Mouse (Mus musculus): ENCODE results near the gene Slc22a14. TPM values are rescaled to one million over a fixed set of nuclear protein-coding genes. Genes with fewer than 3 reads are reported as not detected.
A peak's percentile ranks its signal among the peaks of the same experiment; 100 is the strongest.
"Not testable (repeated sequence)": the region's sequence is repeated elsewhere in the genome, so short reads cannot be mapped to it uniquely, and the experiment has no call there.

Gene Slc22a14
- total and polyA plus RNA-seq, 3 experiments, result 0.12 TPM; not detected in 2

DNA sequence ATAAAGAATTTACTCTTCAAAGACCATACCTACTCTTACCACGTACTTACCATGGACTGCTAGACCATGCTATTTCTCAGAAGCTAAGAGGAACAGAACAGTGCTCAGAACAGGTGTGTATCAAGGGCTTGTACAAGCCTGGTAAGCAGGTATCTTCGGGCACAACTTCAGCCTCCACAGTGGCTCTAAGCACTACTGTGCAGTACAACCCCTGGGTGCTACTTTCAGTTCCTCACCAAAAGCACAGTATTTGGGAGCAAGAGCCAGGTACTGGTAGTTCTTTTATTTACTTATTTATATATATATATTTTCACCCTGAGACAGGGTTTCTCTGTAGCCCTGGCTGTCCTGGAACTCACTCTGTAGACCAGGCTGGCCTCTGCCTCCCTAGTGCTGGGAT lies 104.5 kb downstream of the Slc22a14 start:
- no peak for DNase-seq

GRCm38 (mm10) chr9:119258785-119259184 lies 106.6 kb downstream of the Slc22a14 start:
- DNase-seq, result no peak

- no peak for DNase-seq
Observed at GRCm38 (mm10) chr9:119258128-119258527, 107.2 kb downstream of the Slc22a14 start.

DNA sequence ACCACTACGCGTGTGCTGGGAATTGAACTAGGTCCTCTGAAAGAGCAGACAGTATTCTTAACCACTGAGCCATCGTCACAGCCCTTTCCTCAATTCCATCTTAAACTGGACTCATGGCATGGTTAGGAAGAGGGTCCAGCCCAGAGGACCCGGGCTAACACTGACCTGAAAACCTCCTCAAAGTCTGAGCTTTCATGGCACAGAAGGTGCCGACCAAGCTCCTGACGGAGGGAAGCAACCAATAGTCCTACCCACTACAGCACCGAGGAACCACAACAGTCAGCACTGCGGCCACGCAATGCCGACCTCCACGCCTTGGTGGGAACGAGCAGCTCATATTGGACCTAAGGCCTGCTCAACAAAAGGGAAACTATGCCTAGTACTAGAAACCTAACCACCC lies 109.2 kb downstream of the Slc22a14 start:
- DNase-seq, result no peak

- no peak for DNase-seq
Observed at GRCm38 (mm10) chr9:119255096-119255495, 110.3 kb downstream of the Slc22a14 start.

DNA sequence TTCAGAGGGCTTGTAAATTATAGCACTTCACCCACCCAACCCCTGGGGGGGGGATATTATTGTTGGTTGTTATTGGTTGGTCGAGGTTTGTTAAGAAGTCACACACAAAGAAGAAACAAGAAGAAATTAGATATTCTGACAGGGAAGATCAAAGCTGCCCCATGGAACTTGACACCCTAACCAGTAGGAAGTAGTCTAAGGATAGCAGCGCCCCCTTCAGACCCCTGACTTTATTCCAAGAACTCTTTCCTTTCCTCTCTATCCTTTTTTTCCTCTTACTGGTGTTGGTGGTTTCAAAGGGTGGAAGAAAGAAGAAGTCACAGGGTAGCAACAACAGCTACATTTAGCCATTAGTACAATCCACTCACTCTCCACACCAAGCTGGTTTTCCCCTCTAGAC lies 111.2 kb downstream of the Slc22a14 start:
- DNase-seq, result no peak

- DNase-seq, result no peak
Observed at GRCm38 (mm10) chr9:119247996-119248395, 117.4 kb downstream of the Slc22a14 start.

- peak; percentile 17 for DNase-seq
Observed at GRCm38 (mm10) chr9:119246826-119247225, 118.5 kb downstream of the Slc22a14 start.

DNA sequence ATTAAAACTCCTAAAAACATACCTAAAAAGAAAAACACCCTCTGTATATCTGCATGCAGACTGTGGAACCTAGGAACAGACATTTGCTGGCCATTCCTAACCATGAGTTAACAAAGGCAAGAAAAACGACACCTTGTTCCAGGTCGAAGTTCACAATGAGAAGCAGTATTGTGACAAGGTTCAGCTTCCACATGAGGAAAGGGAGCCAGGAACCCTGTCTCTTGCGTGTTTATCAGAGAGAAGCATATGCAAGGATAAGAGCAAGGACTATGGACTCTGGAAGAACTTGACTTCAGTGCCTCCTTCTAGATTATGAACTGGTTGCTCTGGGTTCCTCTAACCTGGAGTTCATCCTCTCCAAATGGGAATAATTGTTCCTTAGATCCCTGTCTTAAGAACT lies 121.4 kb downstream of the Slc22a14 start:
- no peak for DNase-seq

GRCm38 (mm10) chr9:119241169-119241865 lies 124.0 kb downstream of the Slc22a14 start:
- no peak for DNase-seq

GRCm38 (mm10) chr9:119240286-119240997 lies 124.9 kb downstream of the Slc22a14 start:
- DNase-seq, result no peak

DNA sequence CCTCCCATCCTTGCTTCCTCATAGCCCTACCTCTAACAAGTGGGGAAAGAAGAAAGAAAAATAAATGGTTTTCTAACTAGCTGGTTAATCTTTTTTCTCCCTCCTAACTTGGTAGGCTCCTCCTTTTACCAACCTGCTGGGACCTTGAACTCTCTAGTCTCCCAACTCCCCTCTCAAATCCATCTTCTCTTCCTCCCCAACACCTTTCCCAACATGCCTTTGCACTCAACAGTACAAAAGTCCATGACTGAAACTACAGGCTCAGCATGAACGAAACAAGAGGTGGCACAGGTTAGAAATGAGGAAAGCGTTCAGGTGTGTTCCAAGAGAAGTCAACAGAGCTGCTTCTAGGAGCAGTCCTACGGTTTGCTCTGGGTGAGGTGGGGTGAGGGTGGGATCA lies 126.1 kb downstream of the Slc22a14 start:
- no peak for DNase-seq

DNA sequence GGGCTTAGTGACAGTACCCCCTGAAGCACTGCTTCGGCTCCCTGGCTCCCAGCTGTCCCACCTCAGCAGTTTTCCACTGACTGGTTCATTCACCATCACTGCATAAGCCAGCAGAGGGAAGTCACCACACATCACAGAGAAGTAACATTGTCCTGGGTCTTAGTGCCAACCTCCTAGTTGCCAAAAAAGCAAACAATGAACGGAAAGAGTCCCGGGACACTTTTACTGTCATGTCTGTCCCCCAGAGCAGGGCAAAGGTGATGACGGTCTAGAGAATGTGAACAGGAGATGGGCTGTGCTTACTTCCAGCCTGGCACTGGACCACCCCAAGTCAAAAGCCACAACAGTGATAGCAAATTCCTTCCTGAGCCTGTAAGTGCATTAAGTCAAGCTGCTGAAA lies 126.6 kb downstream of the Slc22a14 start:
- DNase-seq, result no peak

- DNase-seq, result no peak
Observed at GRCm38 (mm10) chr9:119231552-119231951, 133.8 kb downstream of the Slc22a14 start.

- no peak for DNase-seq
Observed at GRCm38 (mm10) chr9:119230829-119231228, 134.5 kb downstream of the Slc22a14 start.

- no peak for DNase-seq
Observed at GRCm38 (mm10) chr9:119220249-119220648, 145.1 kb downstream of the Slc22a14 start.

DNA sequence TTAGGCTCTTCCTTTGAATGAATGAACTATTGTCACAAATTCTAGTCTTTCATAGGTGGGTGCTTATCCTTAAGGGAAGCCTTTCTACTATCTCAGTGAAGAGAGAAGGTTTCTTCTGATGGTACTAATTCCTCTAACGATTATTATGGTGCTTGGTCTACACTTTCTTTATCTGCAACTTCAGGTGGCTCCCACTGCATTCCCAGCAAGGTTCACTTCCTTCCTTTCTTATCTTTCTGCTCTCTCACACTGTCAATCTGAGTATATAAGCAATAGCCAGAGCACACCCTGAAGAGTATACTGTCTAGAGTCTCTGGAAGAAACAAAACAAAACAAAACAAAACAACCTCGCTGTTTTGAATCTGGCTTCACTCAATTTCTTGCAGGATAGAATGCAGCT lies 145.7 kb downstream of the Slc22a14 start:
- DNase-seq, result no peak

GRCm38 (mm10) chr9:119215341-119215740 lies 150.0 kb downstream of the Slc22a14 start:
- DNase-seq, result not testable (repeated sequence)

GRCm38 (mm10) chr9:119214601-119215000 lies 150.8 kb downstream of the Slc22a14 start:
- DNase-seq, result no peak

DNA sequence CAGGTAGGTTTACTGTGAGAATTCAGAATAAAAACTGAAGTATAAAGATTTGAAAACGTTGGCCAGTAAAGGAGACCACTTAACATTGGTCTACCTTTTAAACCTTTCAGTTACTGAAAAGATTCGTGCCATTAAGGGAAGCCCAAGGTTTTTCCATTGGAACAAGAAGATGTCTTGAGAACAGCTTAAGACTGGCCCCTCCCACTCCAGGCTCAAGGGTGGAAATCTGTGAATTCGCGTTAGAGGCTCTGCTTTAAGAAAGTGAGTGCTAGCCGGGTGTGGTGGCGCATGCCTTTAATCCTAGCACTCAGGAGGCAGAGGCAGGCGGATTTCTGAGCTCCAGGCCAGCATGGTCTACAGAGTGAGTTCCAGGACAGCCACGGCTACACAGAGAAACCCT lies 152.4 kb downstream of the Slc22a14 start:
- no peak for DNase-seq

GRCm38 (mm10) chr9:119208998-119209397 lies 156.4 kb downstream of the Slc22a14 start, which contains the start of gene Slc22a13:
Gene Slc22a13, minus strand, starts transcription at chr9:119209098.
- no peak for DNase-seq

DNA sequence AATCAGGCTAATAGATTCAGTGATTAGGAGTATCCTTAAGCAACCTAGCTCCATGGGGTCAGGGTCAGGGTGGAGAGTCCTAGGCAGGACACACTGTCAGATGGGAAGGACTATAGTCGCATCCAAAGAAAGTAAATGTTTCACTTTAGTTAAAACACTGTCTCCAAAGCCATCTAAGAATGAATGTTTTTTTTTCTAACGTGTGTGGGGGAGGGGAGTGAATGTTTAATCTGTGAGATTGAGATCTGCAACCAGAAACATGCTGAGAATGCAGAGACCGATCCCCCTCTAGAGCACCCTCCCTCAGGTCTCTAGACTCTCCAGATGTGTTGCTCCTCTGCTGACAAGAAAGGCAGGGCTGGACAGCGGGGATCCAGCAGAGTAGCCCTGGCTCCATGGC lies 158.2 kb downstream of the Slc22a14 start:
- DNase-seq, result no peak

DNA sequence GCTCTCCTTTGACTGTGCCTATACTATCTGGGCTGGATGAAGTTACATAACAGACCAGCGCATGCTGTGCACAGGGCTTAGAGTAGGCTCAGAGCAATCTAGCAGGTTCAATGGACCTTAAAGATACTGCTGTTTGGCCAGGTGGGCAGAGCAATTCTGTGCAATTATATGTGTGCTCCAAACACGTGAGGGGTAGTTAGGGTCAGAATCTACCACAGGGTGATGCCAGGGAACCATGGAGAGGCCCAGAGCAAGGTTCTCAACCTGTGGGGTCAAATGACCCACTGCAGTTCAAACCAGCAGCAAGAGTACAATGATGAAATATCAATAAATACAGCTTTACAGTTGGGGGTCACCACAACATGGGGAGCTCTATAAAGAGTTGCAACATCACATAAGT lies 158.7 kb downstream of the Slc22a14 start:
- no peak for DNase-seq

- no peak for DNase-seq
Observed at GRCm38 (mm10) chr9:119205756-119206155, 159.6 kb downstream of the Slc22a14 start.

All from adrenal gland, adult 2 months (tissue).